Mouse (Mus musculus) MEL (cell line): ENCODE data around the gene Ros1.

Experiments used
- MAFK ChIP-seq: IDR thresholded peaks from 2 replicates; pipeline ENCODE4 v1.6.1; 2011; ENCODE audit warnings: low read depth, mild to moderate bottlenecking, low read length, improper control_type of control experiment, borderline replicate concordance
- MAX ChIP-seq: IDR thresholded peaks from 2 replicates; pipeline ENCODE4 v1.6.1; 2011; ENCODE audit warnings: low read length, improper control_type of control experiment
- MYC ChIP-seq: IDR thresholded peaks from 2 replicates; pipeline ENCODE4 v1.6.1; 2011; ENCODE audit warnings: low read depth, mild to moderate bottlenecking, low read length, improper control_type of control experiment, moderate library complexity
- POLR2A ChIP-seq, 2 experiments: IDR thresholded peaks; 2 replicates each; pipeline ENCODE4 v1.6.1; 2011 to 2012; ENCODE audit warnings: low read length in 2 of 2, mild to moderate bottlenecking in 2 of 2, control low read depth in 1 of 2, improper control_type of control experiment in 1 of 2, low read depth in 1 of 2, moderate library complexity in 1 of 2; ENCODE audit not compliant: control insufficient read depth in 1 of 2, insufficient read depth in 1 of 2, poor library complexity in 1 of 2
- POLR2AphosphoS5 ChIP-seq: IDR thresholded peaks from 2 replicates; pipeline ENCODE4 v1.6.1; 2012; ENCODE audit warnings: low read depth, borderline replicate concordance, mild to moderate bottlenecking, inconsistent platforms, low read length, moderate library complexity, mixed read lengths
- ZC3H11A ChIP-seq: IDR thresholded peaks from 2 replicates; pipeline ENCODE4 v1.6.1; 2012; ENCODE audit warnings: low read depth, mild to moderate bottlenecking, inconsistent platforms, low read length, improper control_type of control experiment

- TF ChIP-seq MAX (no peak), POLR2AphosphoS5 (no peak), ZC3H11A (no peak), MYC (no peak), MAFK (no peak), POLR2A (IDR thresholded peaks at IDR 0.05; ENCODE audit: control insufficient read depth in 1 of 2, insufficient read depth in 1 of 2, low read depth in 1 of 2, low read length in 2 of 2, poor library complexity in 1 of 2) (no peak)
These were observed 24.6 kb upstream of the Ros1 start for GRCm38 (mm10) chr10:52219600-52219999.
